Mouse (Mus musculus): ENCODE measurements around the gene Kcnj15.

Kcnj15 gene

GRCm38 (mm10) chr16:95257266-95257894, at the start of gene Kcnj15:
Gene Kcnj15, plus strand, starts transcription at chr16:95257558.
- DNase-seq (ENCODE audit: low spot score in 2 of 2): no peak

GRCm38 (mm10) chr16:95208243-95208642, 49.1 kb upstream of the Kcnj15 start:
- DNase-seq (ENCODE audit: low spot score in 2 of 2): no peak

GRCm38 (mm10) chr16:95209011-95209466, 48.3 kb upstream of the Kcnj15 start:
- no peak for DNase-seq (ENCODE audit: low spot score in 2 of 2)

GRCm38 (mm10) chr16:95214251-95215197, 42.8 kb upstream of the Kcnj15 start:
- DNase-seq (ENCODE audit: low spot score in 2 of 2): no peak

- no peak for DNase-seq (ENCODE audit: low spot score in 2 of 2)
Observed at GRCm38 (mm10) chr16:95215782-95216181, 41.6 kb upstream of the Kcnj15 start.

- no peak for DNase-seq (ENCODE audit: low spot score in 2 of 2)
Observed at GRCm38 (mm10) chr16:95216346-95216745, 41.0 kb upstream of the Kcnj15 start.

GRCm38 (mm10) chr16:95216824-95217223, 40.5 kb upstream of the Kcnj15 start:
- DNase-seq (ENCODE audit: low spot score in 2 of 2): no peak

GRCm38 (mm10) chr16:95218783-95219182, 38.6 kb upstream of the Kcnj15 start:
- DNase-seq (ENCODE audit: low spot score in 2 of 2): no peak

GRCm38 (mm10) chr16:95219459-95219858, 37.9 kb upstream of the Kcnj15 start:
- no peak for DNase-seq (ENCODE audit: low spot score in 2 of 2)

GRCm38 (mm10) chr16:95221051-95221450, 36.3 kb upstream of the Kcnj15 start:
- no peak for DNase-seq (ENCODE audit: low spot score in 2 of 2)

- DNase-seq (ENCODE audit: low spot score in 2 of 2): no peak
Observed at GRCm38 (mm10) chr16:95222026-95222718, 35.2 kb upstream of the Kcnj15 start.

- no peak for DNase-seq (ENCODE audit: low spot score in 2 of 2)
Observed at GRCm38 (mm10) chr16:95223435-95223834, 33.9 kb upstream of the Kcnj15 start.

GRCm38 (mm10) chr16:95225285-95225684, 32.1 kb upstream of the Kcnj15 start:
- no peak for DNase-seq (ENCODE audit: low spot score in 2 of 2)

- no peak for DNase-seq (ENCODE audit: low spot score in 2 of 2)
Observed at GRCm38 (mm10) chr16:95231768-95232167, 25.6 kb upstream of the Kcnj15 start.

GRCm38 (mm10) chr16:95234891-95235548, 22.3 kb upstream of the Kcnj15 start:
- no peak for DNase-seq (ENCODE audit: low spot score in 2 of 2)

- DNase-seq (ENCODE audit: low spot score in 2 of 2): no peak
Observed at GRCm38 (mm10) chr16:95239209-95239925, 18.0 kb upstream of the Kcnj15 start.

GRCm38 (mm10) chr16:95240688-95241087, 16.7 kb upstream of the Kcnj15 start:
- DNase-seq (ENCODE audit: low spot score in 2 of 2): no peak

GRCm38 (mm10) chr16:95241581-95241980, 15.8 kb upstream of the Kcnj15 start:
- DNase-seq (ENCODE audit: low spot score in 2 of 2): no peak

- DNase-seq (ENCODE audit: low spot score in 2 of 2): no peak
Observed at GRCm38 (mm10) chr16:95242114-95242513, 15.2 kb upstream of the Kcnj15 start.

GRCm38 (mm10) chr16:95243401-95243800, 14.0 kb upstream of the Kcnj15 start:
- DNase-seq (ENCODE audit: low spot score in 2 of 2): no peak
